Mouse (Mus musculus) liver, adult 2 months (tissue): ENCODE results near the gene Gm20696. TPM values are rescaled to one million over a fixed set of nuclear protein-coding genes. Genes with fewer than 3 reads are reported as not detected.

ENCODE experiments used
- DNase-seq: peaks from one replicate; pipeline ENCODE4 v3.0.0-alpha.2; 2011; ENCODE audit warnings: low read depth, low spot score; ENCODE audit errors: extremely low read depth
- H3K27ac ChIP-seq: fragments of 200-500 bp; replicated peaks from 2 replicates; pipeline ENCODE4 v1.5.1; 2012; ENCODE audit warnings: low read depth, mild to moderate bottlenecking, control low read depth, inconsistent platforms, low read length; ENCODE audit not compliant: insufficient read depth
- H3K27me3 ChIP-seq: fragments of 200-500 bp; 2 replicates; pipeline ENCODE4 v1.6.1; 2012; ENCODE audit warnings: mild to moderate bottlenecking, moderate library complexity, low read length, inconsistent platforms; ENCODE audit not compliant: control insufficient read depth, insufficient read depth
- H3K36me3 ChIP-seq: fragments of 200-500 bp; 2 replicates; pipeline ENCODE4 v1.6.1; 2012; ENCODE audit warnings: low read length, inconsistent platforms; ENCODE audit not compliant: control insufficient read depth, insufficient read depth
- H3K4me1 ChIP-seq: fragments of 200-500 bp; 2 replicates; pipeline ENCODE4 v1.6.1; 2011; ENCODE audit warnings: low read length; ENCODE audit not compliant: control insufficient read depth, insufficient read depth
- H3K4me3 ChIP-seq: fragments of 200-500 bp; 2 replicates; pipeline ENCODE4 v1.5.1; 2011; ENCODE audit warnings: low read depth, mild to moderate bottlenecking, control low read depth, low read length, moderate library complexity; ENCODE audit not compliant: insufficient read depth
- H3K79me2 ChIP-seq: fragments of 200-500 bp; 2 replicates; pipeline ENCODE4 v1.6.1; 2012; ENCODE audit warnings: inconsistent platforms, mild to moderate bottlenecking, low read length, moderate library complexity; ENCODE audit not compliant: control insufficient read depth, insufficient read depth
- H3K9ac ChIP-seq: fragments of 200-500 bp; 2 replicates; pipeline ENCODE4 v1.6.1; 2012; ENCODE audit warnings: low read depth, mild to moderate bottlenecking, control low read depth, inconsistent platforms, low read length
- CTCF ChIP-seq: fragments of 200-500 bp; IDR thresholded peaks from 2 replicates; pipeline ENCODE4 v1.5.1; 2011; ENCODE audit warnings: low read depth, low read length, control low read depth
- POLR2A ChIP-seq: fragments of 200-500 bp; IDR thresholded peaks from 2 replicates; pipeline ENCODE4 v1.6.1; 2011; ENCODE audit warnings: low read length, control low read depth; ENCODE audit not compliant: insufficient read depth; ENCODE audit errors: extremely low read depth
- WGBS: fragments of 180-500 bp; shearing (Covaris S2); methylation state at CpG from one replicate; pipeline ENCODE4 v1.1.7; 2018; 5-methylcytosine and 5-hydroxymethylcytosine counted together
- polyA plus RNA-seq: library from polyadenylated mRNA; depleted of rRNA; stranded (reverse); fragments of >200 nt; gene quantifications from 2 replicates; pipeline ENCODE4 v1.2.3, GENCODE M21; 2012
- total RNA-seq: library from RNA; depleted of rRNA; stranded (reverse); fragments of >200 nt; gene quantifications from 2 replicates; pipeline ENCODE4 v1.2.3, GENCODE M21; 2014

The Gm20696 gene
- total and polyA plus RNA-seq, 2 experiments = 0.26 to 6.5 TPM

- WGBS = 94% methylated on average over 5 of the region's 5 CpGs
- no peak overlapping the region for H3K27ac ChIP-seq
- TF ChIP-seq POLR2A (no peak), CTCF (no peak)
Observed at GRCm38 (mm10) chr6:99333127-99333526, 333.5 kb downstream of the Gm20696 start.

GRCm38 (mm10) chr6:99330169-99330568 lies 336.4 kb downstream of the Gm20696 start:
- TF ChIP-seq CTCF (no peak), POLR2A (no peak)
- no peak for DNase-seq

More at GRCm38 (mm10) chr6:99333127-99333526, 333.5 kb downstream of the Gm20696 start:
- no peaks in the 10 kb centered on the region for H3K27me3 ChIP-seq
- peaks cover 4% of the 10 kb centered on the region; the same call in 1 of the 2 replicates for H3K4me1 ChIP-seq
- no peak for DNase-seq
- H3K4me3 ChIP-seq = no peak overlapping the region
- H3K79me2 ChIP-seq = peaks cover 12% of the 10 kb centered on the region; the same call in 1 of the 2 replicates
- no peaks in the 10 kb centered on the region for H3K36me3 ChIP-seq
- H3K9ac ChIP-seq = no peak overlapping the region

DNA sequence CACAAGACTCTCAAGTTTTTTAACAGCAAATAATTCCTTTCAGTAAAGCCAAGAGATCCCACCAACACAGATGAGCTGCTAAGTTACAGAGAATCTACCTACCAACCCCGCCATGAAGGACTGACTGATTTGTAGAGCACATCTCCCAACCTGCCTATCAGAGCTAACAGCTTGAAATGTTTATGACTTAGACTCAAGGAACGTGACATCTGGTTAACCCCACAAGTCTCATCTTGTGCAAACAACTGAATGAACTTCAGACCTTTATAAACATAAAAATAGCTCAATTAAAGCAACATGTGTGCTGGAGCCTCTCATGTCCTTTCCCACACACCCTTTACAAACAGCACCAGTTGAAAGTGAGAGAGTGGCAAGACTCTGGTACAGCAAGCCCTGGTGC lies 338.0 kb downstream of the Gm20696 start:
- Histone ChIP-seq H3K27ac (no peak overlapping the region), H3K79me2 (peaks cover 13% of the 10 kb centered on the region; the same call in 1 of the 2 replicates), H3K9ac (no peak overlapping the region), H3K4me1 (peaks cover 4% of the 10 kb centered on the region; the same call in 1 of the 2 replicates), H3K27me3 (no peaks in the 10 kb centered on the region), H3K36me3 (no peaks in the 10 kb centered on the region), H3K4me3 (no peak overlapping the region)
- 46% methylated on average over 2 of the region's 2 CpGs for WGBS
- no peak for TF ChIP-seq POLR2A
- DNase-seq = peak; percentile 57

More at GRCm38 (mm10) chr6:99330169-99330568, 336.4 kb downstream of the Gm20696 start:
- peaks cover 13% of the 10 kb centered on the region; the same call in 1 of the 2 replicates for H3K79me2 ChIP-seq
- H3K4me3 ChIP-seq = no peak overlapping the region
- H3K27ac ChIP-seq = no peak overlapping the region
- no peaks in the 10 kb centered on the region for H3K36me3 ChIP-seq
- 98% methylated on average over 4 of the region's 4 CpGs for WGBS
- no peak overlapping the region for H3K9ac ChIP-seq
- no peaks in the 10 kb centered on the region for H3K27me3 ChIP-seq
- H3K4me1 ChIP-seq = peaks cover 4% of the 10 kb centered on the region; the same call in 1 of the 2 replicates

DNA sequence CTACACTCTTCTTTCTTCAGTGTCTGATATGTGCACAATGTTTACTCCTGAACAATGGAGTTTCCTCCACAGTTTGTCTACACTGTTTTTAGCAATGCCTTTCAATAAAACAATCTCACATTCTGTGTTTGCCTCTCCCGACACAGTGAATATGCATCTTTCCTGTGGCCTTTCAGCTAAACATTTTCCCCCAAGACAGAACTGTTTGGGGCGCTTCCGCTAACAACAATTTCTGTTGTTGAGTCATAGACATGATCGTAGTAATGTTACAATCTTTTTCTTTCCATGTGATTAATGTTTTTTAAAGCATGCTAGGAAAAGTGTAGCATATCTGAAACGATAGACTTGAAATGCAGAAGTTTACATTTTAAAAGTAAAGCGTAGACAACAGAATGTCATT lies 338.5 kb downstream of the Gm20696 start:
- no peak overlapping the region for H3K9ac ChIP-seq
- H3K27ac ChIP-seq = no peak overlapping the region
- H3K36me3 ChIP-seq = no peaks in the 10 kb centered on the region
- 92% methylated on average over 6 of the region's 6 CpGs for WGBS
- H3K27me3 ChIP-seq = no peaks in the 10 kb centered on the region
- H3K4me3 ChIP-seq = no peak overlapping the region
- TF ChIP-seq POLR2A (no peak), CTCF (no peak)
- H3K79me2 ChIP-seq = peaks cover 17% of the 10 kb centered on the region; the same call in 1 of the 2 replicates
- H3K4me1 ChIP-seq = peaks cover 4% of the 10 kb centered on the region; the same call in 1 of the 2 replicates
- DNase-seq = no peak

DNA sequence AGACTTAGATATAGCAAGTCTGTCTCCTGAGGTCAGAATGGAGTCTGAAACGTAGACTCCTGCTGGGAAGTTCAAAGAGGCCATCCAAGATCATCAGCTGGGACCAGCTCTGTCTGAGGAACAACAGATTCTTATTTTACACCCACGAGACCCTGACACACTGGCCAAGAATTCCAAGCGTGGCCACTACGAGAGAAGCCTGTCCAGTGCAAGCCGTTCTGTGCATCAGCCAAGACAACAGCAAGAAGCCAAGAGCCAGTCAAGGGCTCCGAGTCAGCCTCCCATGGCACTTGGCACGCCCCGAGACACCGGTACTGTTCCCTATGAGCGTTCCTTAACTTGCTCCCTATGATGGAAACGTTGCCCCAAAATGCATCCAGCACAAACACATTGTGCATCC lies 338.9 kb downstream of the Gm20696 start:
- no peak overlapping the region for H3K9ac ChIP-seq
- peaks cover 4% of the 10 kb centered on the region; the same call in 1 of the 2 replicates for H3K4me1 ChIP-seq
- no peaks in the 10 kb centered on the region for H3K36me3 ChIP-seq
- peaks cover 17% of the 10 kb centered on the region; the same call in 1 of the 2 replicates for H3K79me2 ChIP-seq
- no peak overlapping the region for H3K27ac ChIP-seq
- no peaks in the 10 kb centered on the region for H3K27me3 ChIP-seq
- H3K4me3 ChIP-seq = no peak overlapping the region
- DNase-seq = no peak
- TF ChIP-seq POLR2A (no peak), CTCF (no peak)
- 89% methylated on average over 11 of the region's 11 CpGs for WGBS

DNA sequence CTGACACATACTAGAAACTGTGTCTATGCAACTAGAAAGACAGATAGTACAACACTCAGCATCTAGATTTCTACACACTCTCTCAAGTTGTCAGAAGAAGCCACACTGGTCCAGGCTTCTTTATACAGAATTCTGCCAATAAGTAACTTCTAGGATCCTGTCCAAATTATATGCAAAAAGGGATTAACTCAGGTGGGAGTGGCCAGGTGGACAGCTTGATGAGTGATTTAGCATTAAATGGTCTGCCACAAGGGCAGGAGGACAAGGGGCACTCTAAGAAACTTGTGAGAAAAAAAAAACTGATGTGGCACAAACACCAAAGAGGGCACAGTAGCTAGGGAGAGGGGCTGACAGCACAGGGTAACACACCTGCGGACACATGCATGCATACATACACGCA lies 340.7 kb downstream of the Gm20696 start:
- H3K9ac ChIP-seq = no peak overlapping the region
- no peak for TF ChIP-seq POLR2A
- TF ChIP-seq CTCF = no peak
- H3K27ac ChIP-seq = no peak overlapping the region
- H3K4me3 ChIP-seq = no peak overlapping the region
- H3K4me1 ChIP-seq = peaks cover 4% of the 10 kb centered on the region; the same call in 1 of the 2 replicates
- DNase-seq = no peak
- no peaks in the 10 kb centered on the region for H3K36me3 ChIP-seq
- H3K27me3 ChIP-seq = no peaks in the 10 kb centered on the region
- peaks cover 18% of the 10 kb centered on the region; the same call in 1 of the 2 replicates for H3K79me2 ChIP-seq
- WGBS = 95% methylated on average over 2 of the region's 2 CpGs
